Mouse (Mus musculus) heart, adult 8-10 months (tissue): ENCODE measurements around the gene Emc8. TPM values are rescaled to one million over a fixed set of nuclear protein-coding genes. Genes with fewer than 3 reads are reported as not detected.

Source experiments
- DNase-seq: peaks from one replicate; pipeline ENCODE4 v3.0.0; 2022; ENCODE audit warnings: low spot score
- total RNA-seq, 4 experiments: library from RNA; stranded (reverse); gene quantifications; 2 replicates each; pipeline ENCODE4 v1.2.4; 2022

Emc8 gene
- total RNA-seq, 4 experiments from 2014 or later: 44.3 to 57.6 (median 46.7) TPM

DNA sequence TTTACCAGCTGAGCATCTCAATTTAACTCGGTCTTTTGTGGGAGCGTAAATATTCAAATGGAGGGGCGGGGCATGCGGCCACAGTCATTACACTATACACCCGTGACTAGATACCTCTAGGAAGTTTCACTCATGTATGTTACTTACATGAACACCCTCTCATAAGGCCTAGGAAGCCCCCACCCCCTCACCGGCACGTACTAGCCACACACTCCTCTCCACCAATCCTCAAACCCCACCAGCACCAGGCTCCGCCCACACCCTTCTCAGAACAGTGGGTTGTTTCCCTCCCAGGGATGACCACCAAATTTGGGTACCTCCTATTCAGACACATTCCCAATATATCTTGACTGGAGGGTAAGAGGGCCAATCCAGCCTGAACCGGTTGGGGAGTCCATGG is 60.9 kb downstream of the Emc8 start:
- no peak for DNase-seq

Other genes starting within 250 kb of the Emc8 start
- gene Gins2, start 79.3 kb downstream of the Emc8 start, total RNA-seq: 1 to 10 TPM in 3 of 4 experiments, under 1 TPM in 1; 0.98 to 1.7 (median 1.7) TPM
- gene 1190005I06Rik, start 20.9 kb downstream of the Emc8 start, total RNA-seq: 1 to 10 TPM; 3.0 to 5.7 (median 4.3) TPM
- gene Gm27021, start 494 bp downstream of the Emc8 start, total RNA-seq: not detected
- 1,000 to 10,000 TPM; 4,385 to 5,037 (median 4,791) TPM for gene Cox4i1, start 351 bp downstream of the Emc8 start, total RNA-seq
- gene Irf8, start 67.8 kb upstream of the Emc8 start, total RNA-seq: 1 to 10 TPM; 2.6 to 4.0 (median 4.0) TPM